Mouse (Mus musculus) testis, adult 2 months (tissue): Measurements from ENCODE around the gene Unc5cl. TPM values are rescaled to one million over a fixed set of nuclear protein-coding genes. Genes with fewer than 3 reads are reported as not detected.

Source experiments
- H3K27ac ChIP-seq: fragments of 200-500 bp; 2 replicates; pipeline ENCODE4 v1.5.1; 2012; ENCODE audit warnings: low read depth, low read length; ENCODE audit not compliant: control insufficient read depth, insufficient read depth
- H3K27me3 ChIP-seq: fragments of 200-500 bp; 2 replicates; pipeline ENCODE4 v1.6.1; 2012; ENCODE audit warnings: mild to moderate bottlenecking, low read length, moderate library complexity; ENCODE audit not compliant: control insufficient read depth, insufficient read depth
- H3K36me3 ChIP-seq: fragments of 200-500 bp; 2 replicates; pipeline ENCODE4 v1.6.1; 2012; ENCODE audit warnings: mild to moderate bottlenecking, low read length; ENCODE audit not compliant: control insufficient read depth, insufficient read depth
- H3K4me1 ChIP-seq: fragments of 200-500 bp; 2 replicates; pipeline ENCODE4 v1.6.1; 2012; ENCODE audit warnings: low read length; ENCODE audit not compliant: control insufficient read depth, insufficient read depth
- H3K4me3 ChIP-seq: fragments of 200-500 bp; 2 replicates; pipeline ENCODE4 v1.5.1; 2012; ENCODE audit warnings: low read depth, mild to moderate bottlenecking, low read length, moderate library complexity, mixed read lengths; ENCODE audit not compliant: control insufficient read depth
- CTCF ChIP-seq: fragments of 200-500 bp; IDR thresholded peaks from 2 replicates; pipeline ENCODE4 v1.5.1; 2012; ENCODE audit warnings: low read depth, mild to moderate bottlenecking, inconsistent platforms, low read length, moderate library complexity; ENCODE audit not compliant: control insufficient read depth, insufficient read depth, insufficient replicate concordance
- POLR2A ChIP-seq: fragments of 200-500 bp; IDR thresholded peaks from 2 replicates; pipeline ENCODE4 v1.6.1; 2012; ENCODE audit warnings: low read depth, mild to moderate bottlenecking, inconsistent platforms, low read length, moderate library complexity; ENCODE audit not compliant: control insufficient read depth
- polyA plus RNA-seq: library from polyadenylated mRNA; depleted of rRNA; stranded (reverse); fragments of >200 nt; gene quantifications from 2 replicates; pipeline ENCODE4 v1.2.3, GENCODE M21; 2012

Gene Unc5cl
- polyA plus RNA-seq, 1 experiment, result 0.73 TPM

GRCm38 (mm10) chr17:48500846-48501445 lies 46.2 kb downstream of the Unc5cl start:
- Histone ChIP-seq H3K27me3 (no peaks in the 10 kb centered on the region), H3K4me1 (no peaks in the 10 kb centered on the region), H3K4me3 (no peak overlapping the region), H3K36me3 (no peaks in the 10 kb centered on the region), H3K27ac (no peak overlapping the region)
- TF ChIP-seq POLR2A (no peak), CTCF (no peak)

GRCm38 (mm10) chr17:48505006-48505405 lies 50.3 kb downstream of the Unc5cl start:
- TF ChIP-seq POLR2A (no peak), CTCF (no peak)
- Histone ChIP-seq H3K36me3 (no peaks in the 10 kb centered on the region), H3K27ac (no peak overlapping the region), H3K4me3 (no peak overlapping the region), H3K4me1 (no peaks in the 10 kb centered on the region), H3K27me3 (no peaks in the 10 kb centered on the region)

- no peak overlapping the region for H3K4me3 ChIP-seq
- TF ChIP-seq POLR2A (no peak), CTCF (no peak)
- H3K27me3 ChIP-seq, result no peaks in the 10 kb centered on the region
- H3K36me3 ChIP-seq, result no peaks in the 10 kb centered on the region
- H3K27ac ChIP-seq, result no peak overlapping the region
- H3K4me1 ChIP-seq, result no peaks in the 10 kb centered on the region
Measured at GRCm38 (mm10) chr17:48506986-48507385, 52.3 kb downstream of the Unc5cl start.

- Histone ChIP-seq H3K27me3 (no peaks in the 10 kb centered on the region), H3K36me3 (no peaks in the 10 kb centered on the region), H3K27ac (no peak overlapping the region), H3K4me1 (no peaks in the 10 kb centered on the region), H3K4me3 (no peak overlapping the region)
- TF ChIP-seq POLR2A (no peak), CTCF (no peak)
Measured at GRCm38 (mm10) chr17:48509596-48509995, 54.9 kb downstream of the Unc5cl start.

GRCm38 (mm10) chr17:48512614-48513281 lies 58.0 kb downstream of the Unc5cl start:
- TF ChIP-seq CTCF (no peak), POLR2A (no peak)
- H3K4me3 ChIP-seq, result no peak overlapping the region
- no peaks in the 10 kb centered on the region for H3K36me3 ChIP-seq
- H3K27ac ChIP-seq, result no peak overlapping the region
- no peaks in the 10 kb centered on the region for H3K4me1 ChIP-seq
- H3K27me3 ChIP-seq, result no peaks in the 10 kb centered on the region

GRCm38 (mm10) chr17:48514613-48515012 lies 59.9 kb downstream of the Unc5cl start:
- no peaks in the 10 kb centered on the region for H3K36me3 ChIP-seq
- H3K4me1 ChIP-seq, result no peaks in the 10 kb centered on the region
- no peak overlapping the region for H3K27ac ChIP-seq
- TF ChIP-seq POLR2A, result no peak
- TF ChIP-seq CTCF, result no peak
- no peaks in the 10 kb centered on the region for H3K27me3 ChIP-seq
- no peak overlapping the region for H3K4me3 ChIP-seq

GRCm38 (mm10) chr17:48519046-48519445 lies 64.3 kb downstream of the Unc5cl start:
- no peaks in the 10 kb centered on the region for H3K27me3 ChIP-seq
- H3K27ac ChIP-seq, result no peak overlapping the region
- TF ChIP-seq POLR2A, result no peak
- TF ChIP-seq CTCF, result no peak
- no peaks in the 10 kb centered on the region for H3K4me1 ChIP-seq
- H3K4me3 ChIP-seq, result no peak overlapping the region
- H3K36me3 ChIP-seq, result no peaks in the 10 kb centered on the region
